Mouse (Mus musculus) CH12.LX (cell line): ENCODE measurements around the gene Bcl10. TPM values are rescaled to one million over a fixed set of nuclear protein-coding genes. Genes with fewer than 3 reads are reported as not detected.

ENCODE experiments used
- DNase-seq: peaks from one replicate; pipeline ENCODE4 v3.0.0-alpha.2; 2013; ENCODE audit errors: extremely low read depth
- H3K27ac ChIP-seq: 2 replicates; pipeline ENCODE4 v1.5.1; 2012; ENCODE audit warnings: low read depth, mild to moderate bottlenecking, control low read depth, moderate library complexity; ENCODE audit not compliant: insufficient read depth
- H3K27me3 ChIP-seq: replicated peaks from 2 replicates; pipeline ENCODE3; 2012; ENCODE audit warnings: inconsistent platforms
- H3K36me3 ChIP-seq, 2 experiments: replicated peaks in 1 of 2; 2 replicates each; pipeline versions ENCODE3 to v1.6.1; 2012; ENCODE audit warnings: inconsistent platforms in 1 of 2, low read length in 1 of 2, mild to moderate bottlenecking in 1 of 2, mixed read lengths in 1 of 2, moderate library complexity in 1 of 2; ENCODE audit not compliant: control insufficient read depth in 1 of 2, insufficient read depth in 1 of 2
- H3K4me1 ChIP-seq, 2 experiments: 2 replicates each; pipeline ENCODE4 v1.6.1; 2012; ENCODE audit warnings: inconsistent platforms in 1 of 2, moderate library complexity in 1 of 2; ENCODE audit not compliant: insufficient read depth in 2 of 2, control insufficient read depth in 1 of 2
- H3K4me2 ChIP-seq: 2 replicates; pipeline ENCODE4 v1.6.1; 2012; ENCODE audit warnings: low read depth, mild to moderate bottlenecking, control low read depth; ENCODE audit not compliant: poor library complexity, insufficient read depth, severe bottlenecking
- H3K4me3 ChIP-seq, 3 experiments: fragments of 150-350 bp in 1 of 3; sonication (generic) in 1 of 3; replicated peaks in 1 of 3; 2 replicates each; pipeline versions ENCODE3 to v1.5.1; 2011 to 2012; ENCODE audit warnings: low read depth in 2 of 3, low read length in 2 of 3, mild to moderate bottlenecking in 2 of 3, moderate library complexity in 2 of 3, control low read depth in 1 of 3, improper control_type of control experiment in 1 of 3, inconsistent platforms in 1 of 3, mixed read lengths in 1 of 3; ENCODE audit not compliant: poor library complexity in 1 of 3
- H3K79me2 ChIP-seq: replicated peaks from 2 replicates; pipeline ENCODE4 v1.6.1; 2012; ENCODE audit warnings: mild to moderate bottlenecking, moderate library complexity; ENCODE audit not compliant: control insufficient read depth, poor library complexity, insufficient read depth, severe bottlenecking; ENCODE audit errors: extremely low read depth
- H3K9ac ChIP-seq: 2 replicates; pipeline ENCODE4 v1.6.1; 2012; ENCODE audit warnings: low read depth, mild to moderate bottlenecking, control low read depth, moderate library complexity; ENCODE audit not compliant: insufficient read depth
- H3K9me3 ChIP-seq: replicated peaks from 2 replicates; pipeline ENCODE3; 2012; ENCODE audit warnings: low read length, inconsistent platforms, mixed read lengths
- BHLHE40 ChIP-seq: IDR thresholded peaks from 2 replicates; pipeline ENCODE4 v1.6.1; 2011; ENCODE audit warnings: mild to moderate bottlenecking, low read depth, low read length, improper control_type of control experiment
- CHD1 ChIP-seq: IDR thresholded peaks from 2 replicates; pipeline ENCODE4 v1.6.1; 2012; ENCODE audit warnings: low read depth, low read length, improper control_type of control experiment, inconsistent platforms
- CHD2 ChIP-seq: IDR thresholded peaks from 2 replicates; pipeline ENCODE4 v1.6.1; 2011; ENCODE audit warnings: low read length, improper control_type of control experiment
- E2F4 ChIP-seq: IDR thresholded peaks from 2 replicates; pipeline ENCODE4 v1.6.1; 2011; ENCODE audit warnings: low read depth, low read length, improper control_type of control experiment; ENCODE audit not compliant: insufficient replicate concordance
- ELF1 ChIP-seq: IDR thresholded peaks from 2 replicates; pipeline ENCODE4 v1.6.1; 2014; ENCODE audit warnings: low read depth, mild to moderate bottlenecking, inconsistent platforms, low read length, improper control_type of control experiment
- ETS1 ChIP-seq: conservative IDR thresholded peaks from 2 replicates; pipeline ENCODE4 v1.6.1; 2012; ENCODE audit warnings: low read depth, mild to moderate bottlenecking, inconsistent platforms, low read length, improper control_type of control experiment, moderate library complexity
- HCFC1 ChIP-seq: IDR thresholded peaks from 2 replicates; pipeline ENCODE4 v1.6.1; 2012; ENCODE audit warnings: low read depth, mild to moderate bottlenecking, inconsistent platforms, low read length, improper control_type of control experiment
- IRF4 ChIP-seq: IDR thresholded peaks from 2 replicates; pipeline ENCODE4 v1.6.1; 2014; ENCODE audit warnings: low read depth, mild to moderate bottlenecking, inconsistent platforms, low read length, improper control_type of control experiment
- JUN ChIP-seq: IDR thresholded peaks from 2 replicates; pipeline ENCODE4 v1.6.1; 2011; ENCODE audit warnings: low read depth, mild to moderate bottlenecking, low read length, improper control_type of control experiment, moderate library complexity; ENCODE audit not compliant: insufficient read depth
- KAT2A ChIP-seq: IDR thresholded peaks from 2 replicates; pipeline ENCODE4 v1.6.1; 2012; ENCODE audit warnings: low read length, improper control_type of control experiment, inconsistent platforms; ENCODE audit not compliant: insufficient replicate concordance
- MAFK ChIP-seq: IDR thresholded peaks from 2 replicates; pipeline ENCODE4 v1.6.1; 2011; ENCODE audit warnings: low read length, improper control_type of control experiment; ENCODE audit not compliant: insufficient replicate concordance
- MAX ChIP-seq: IDR thresholded peaks from 2 replicates; pipeline ENCODE4 v1.6.1; 2011; ENCODE audit warnings: low read length, improper control_type of control experiment
- MAZ ChIP-seq: IDR thresholded peaks from 2 replicates; pipeline ENCODE4 v1.6.1; 2012; ENCODE audit warnings: low read depth, mild to moderate bottlenecking, inconsistent platforms, low read length, improper control_type of control experiment, moderate library complexity
- MEF2A ChIP-seq: IDR thresholded peaks from 2 replicates; pipeline ENCODE4 v1.6.1; 2014; ENCODE audit warnings: low read depth, mild to moderate bottlenecking, inconsistent platforms, low read length, improper control_type of control experiment, borderline replicate concordance
- MXI1 ChIP-seq: IDR thresholded peaks from 2 replicates; pipeline ENCODE4 v1.6.1; 2011; ENCODE audit warnings: mild to moderate bottlenecking, low read depth, low read length, improper control_type of control experiment
- MYC ChIP-seq: IDR thresholded peaks from 2 replicates; pipeline ENCODE4 v1.6.1; 2011; ENCODE audit warnings: low read depth, mild to moderate bottlenecking, improper control_type of control experiment, low read length
- NELFE ChIP-seq: IDR thresholded peaks from 2 replicates; pipeline ENCODE4 v1.6.1; 2011; ENCODE audit warnings: low read depth, low read length, improper control_type of control experiment
- NRF1 ChIP-seq: IDR thresholded peaks from 2 replicates; pipeline ENCODE4 v1.6.1; 2014; ENCODE audit warnings: low read depth, mild to moderate bottlenecking, inconsistent platforms, low read length, improper control_type of control experiment, moderate library complexity
- PAX5 ChIP-seq: IDR thresholded peaks from 2 replicates; pipeline ENCODE4 v1.6.1; 2012; ENCODE audit warnings: low read length, inconsistent platforms, mixed read lengths
- POLR2A ChIP-seq: IDR thresholded peaks from 2 replicates; pipeline ENCODE4 v1.6.1; 2011; ENCODE audit warnings: low read depth, mild to moderate bottlenecking, improper control_type of control experiment, low read length
- POLR2AphosphoS2 ChIP-seq: IDR thresholded peaks from 2 replicates; pipeline ENCODE4 v1.6.1; 2011; ENCODE audit warnings: low read depth, low read length, improper control_type of control experiment
- RCOR1 ChIP-seq: conservative IDR thresholded peaks from 2 replicates; pipeline ENCODE4 v1.6.1; 2012; ENCODE audit warnings: low read depth, mild to moderate bottlenecking, inconsistent platforms, low read length, improper control_type of control experiment
- SIN3A ChIP-seq: IDR thresholded peaks from 2 replicates; pipeline ENCODE4 v1.6.1; 2012; ENCODE audit warnings: low read length, improper control_type of control experiment, inconsistent platforms
- TBP ChIP-seq: conservative IDR thresholded peaks from 2 replicates; pipeline ENCODE4 v1.6.1; 2011; ENCODE audit warnings: low read depth, low read length, improper control_type of control experiment
- TCF12 ChIP-seq: IDR thresholded peaks from 2 replicates; pipeline ENCODE4 v1.6.1; 2014; ENCODE audit warnings: low read depth, mild to moderate bottlenecking, inconsistent platforms, low read length, improper control_type of control experiment
- UBTF ChIP-seq: IDR thresholded peaks from 2 replicates; pipeline ENCODE4 v1.6.1; 2012; ENCODE audit warnings: low read depth, mild to moderate bottlenecking, inconsistent platforms, low read length, improper control_type of control experiment, moderate library complexity
- USF1 ChIP-seq: IDR thresholded peaks from 2 replicates; pipeline ENCODE4 v1.6.1; 2014; ENCODE audit warnings: low read depth, mild to moderate bottlenecking, inconsistent platforms, low read length, improper control_type of control experiment
- USF2 ChIP-seq: conservative IDR thresholded peaks from 2 replicates; pipeline ENCODE4 v1.6.1; 2011; ENCODE audit warnings: low read depth, low read length, improper control_type of control experiment
- ZC3H11A ChIP-seq: IDR thresholded peaks from 2 replicates; pipeline ENCODE4 v1.6.1; 2012; ENCODE audit warnings: low read depth, mild to moderate bottlenecking, inconsistent platforms, low read length, improper control_type of control experiment
- ZKSCAN1 ChIP-seq: IDR thresholded peaks from 2 replicates; pipeline ENCODE4 v1.6.1; 2012; ENCODE audit warnings: low read depth, inconsistent platforms, low read length, improper control_type of control experiment, borderline replicate concordance
- ZMIZ1 ChIP-seq: IDR thresholded peaks from 2 replicates; pipeline ENCODE4 v1.6.1; 2012; ENCODE audit warnings: low read depth, mild to moderate bottlenecking, inconsistent platforms, low read length, improper control_type of control experiment
- ZNF384 ChIP-seq: IDR thresholded peaks from 2 replicates; pipeline ENCODE4 v1.6.1; 2012; ENCODE audit warnings: low read depth, low read length, improper control_type of control experiment, inconsistent platforms
- dilution Hi-C: fragments of 300-500 bp; cut with MboI; formaldehyde crosslinking; loops from 2 replicates; pipeline ENCODE4 v1.14.3; 2020; ENCODE audit warnings: low sequenced_read_pairs; ENCODE audit not compliant: extremely low pct_unique_long_range_greater_than_20kb, extremely low pct_ligation_motif_present
- in situ Hi-C: fragments of 300-500 bp; cut with MboI; formaldehyde crosslinking; loops from 3 replicates; pipeline ENCODE4 v1.14.3; 2019; ENCODE audit warnings: low sequenced_read_pairs, low pct_ligation_motif_present, low pct_unique_long_range_greater_than_20kb, mixed read lengths
- polyA plus RNA-seq: library from polyadenylated mRNA; unstranded; fragments of >175 nt; gene quantifications from 2 replicates; pipeline ENCODE4 v1.2.1, GENCODE M21; 2012; ENCODE audit warnings: low read depth; ENCODE audit not compliant: insufficient read length
- total RNA-seq, 2 experiments: library from RNA; depleted of rRNA; stranded (reverse); fragments of 300-350 nt in 1 of 2; fragments of >200 nt in 1 of 2; gene quantifications; 2 replicates each; pipeline ENCODE4 v1.2.3; 2012 to 2014

The Bcl10 gene
- total and polyA plus RNA-seq, 3 experiments, result 73.6 to 177 (median 103) TPM

DNA sequence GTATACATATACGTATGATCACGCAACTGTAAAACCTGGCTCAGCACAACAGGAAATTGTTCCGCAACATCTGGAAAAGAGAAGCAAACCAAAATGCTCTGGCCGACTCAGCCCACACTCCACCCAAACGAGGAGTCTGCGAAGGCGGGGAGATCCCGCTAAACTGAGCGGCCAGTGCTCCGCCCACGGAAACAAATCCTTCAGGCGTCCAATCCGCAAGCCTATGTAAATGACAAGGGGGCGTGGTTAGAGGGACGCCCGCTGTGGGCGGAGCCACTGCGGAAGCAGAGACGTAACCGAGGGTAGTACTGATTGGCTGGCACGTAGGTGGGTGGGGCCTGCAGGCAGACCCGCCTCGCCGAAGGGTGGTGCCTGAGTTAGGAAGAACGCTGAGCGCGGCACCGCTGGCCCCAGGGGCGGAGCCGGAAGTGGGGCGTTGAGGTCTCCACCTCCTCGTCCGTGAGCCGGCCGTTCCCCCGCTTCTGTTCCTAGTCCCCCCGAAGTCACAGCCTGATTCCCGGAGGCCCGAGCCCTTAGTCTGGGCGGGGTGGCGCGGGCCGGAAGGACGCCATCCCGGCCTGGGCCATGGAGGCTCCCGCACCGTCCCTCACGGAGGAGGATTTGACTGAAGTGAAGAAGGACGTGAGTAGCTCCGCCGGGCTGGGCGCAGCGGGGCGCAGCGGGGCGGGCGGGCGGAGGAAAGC lies 1.4 kb downstream of the Bcl10 start:
- Histone ChIP-seq H3K9me3 (peaks cover 18% of the 10 kb centered on the region), H3K4me3 (peak overlapping the region; percentile 74 to 91 (median 87)), H3K4me1 (peaks cover 9 to 54% of the 10 kb centered on the region in 2 experiments), H3K9ac (peak overlapping the region; percentile 97), H3K27ac (peak overlapping the region; percentile 85), H3K79me2 (peaks cover 42% of the 10 kb centered on the region), H3K4me2 (peak overlapping the region; percentile 71; the same call in 1 of the 2 replicates), H3K27me3 (no peaks in the 10 kb centered on the region), H3K36me3 (peaks cover 16 to 35% of the 10 kb centered on the region in 2 experiments)
- in situ Hi-C loops, result loop anchor here (25.0 kb wide), 1 partner anchor 512 kb away; no protein-coding TSS in a partner anchor
- DNase-seq, result peak; percentile 100
- dilution Hi-C loops, result no loop called here
- no peak for TF ChIP-seq USF2
- TF ChIP-seq TCF12, result peak; percentile 91
- peak; percentile 54; the same call in 1 of the 2 replicates for TF ChIP-seq MAFK
- TF ChIP-seq HCFC1, result peak; percentile 85
- peak; percentile 73; the same call in 1 of the 2 replicates for TF ChIP-seq MEF2A
- TF ChIP-seq ETS1, result peak; percentile 64
- TF ChIP-seq JUN, result 0 out of 2 replicates have a peak, but pooled peaks have one; percentile 25
- peak; percentile 40; the same call in 1 of the 2 replicates for TF ChIP-seq NRF1
- TF ChIP-seq NELFE, result peak; percentile 96
- TF ChIP-seq ELF1, result peak; percentile 97
- no peak for TF ChIP-seq ZKSCAN1
- no peak for TF ChIP-seq ZC3H11A
- peak; percentile 98 for TF ChIP-seq POLR2A
- no peak for TF ChIP-seq USF1
- TF ChIP-seq CHD1, result no peak
- TF ChIP-seq SIN3A, result peak; percentile 87; the same call in 1 of the 2 replicates
- no peak; the same call in 1 of the 2 replicates for TF ChIP-seq ZNF384
- TF ChIP-seq MYC, result peak; percentile 56
- no peak for TF ChIP-seq PAX5
- TF ChIP-seq POLR2AphosphoS2, result peak; percentile 87; the same call in 1 of the 2 replicates
- TF ChIP-seq CHD2, result peak; percentile 70
- TF ChIP-seq MAZ, result peak; percentile 66
- TF ChIP-seq MAX, result peak; percentile 81; the same call in 1 of the 2 replicates
- peak; percentile 97 for TF ChIP-seq ZMIZ1
- peak; percentile 81; the same call in 1 of the 2 replicates for TF ChIP-seq RCOR1
- peak; percentile 87; the same call in 1 of the 2 replicates for TF ChIP-seq E2F4
- TF ChIP-seq KAT2A, result peak; percentile 56; the same call in 1 of the 2 replicates
- peak; percentile 42; the same call in 1 of the 2 replicates for TF ChIP-seq BHLHE40
- peak; percentile 80 for TF ChIP-seq MXI1
- peak; percentile 93 for TF ChIP-seq TBP
- peak; percentile 68 for TF ChIP-seq IRF4
- peak; percentile 98 for TF ChIP-seq UBTF
